Mouse (Mus musculus): ENCODE measurements around the gene Tmed3.
A peak's percentile ranks its signal among the peaks of the same experiment; 100 is the strongest.

Tmed3 gene

DNA sequence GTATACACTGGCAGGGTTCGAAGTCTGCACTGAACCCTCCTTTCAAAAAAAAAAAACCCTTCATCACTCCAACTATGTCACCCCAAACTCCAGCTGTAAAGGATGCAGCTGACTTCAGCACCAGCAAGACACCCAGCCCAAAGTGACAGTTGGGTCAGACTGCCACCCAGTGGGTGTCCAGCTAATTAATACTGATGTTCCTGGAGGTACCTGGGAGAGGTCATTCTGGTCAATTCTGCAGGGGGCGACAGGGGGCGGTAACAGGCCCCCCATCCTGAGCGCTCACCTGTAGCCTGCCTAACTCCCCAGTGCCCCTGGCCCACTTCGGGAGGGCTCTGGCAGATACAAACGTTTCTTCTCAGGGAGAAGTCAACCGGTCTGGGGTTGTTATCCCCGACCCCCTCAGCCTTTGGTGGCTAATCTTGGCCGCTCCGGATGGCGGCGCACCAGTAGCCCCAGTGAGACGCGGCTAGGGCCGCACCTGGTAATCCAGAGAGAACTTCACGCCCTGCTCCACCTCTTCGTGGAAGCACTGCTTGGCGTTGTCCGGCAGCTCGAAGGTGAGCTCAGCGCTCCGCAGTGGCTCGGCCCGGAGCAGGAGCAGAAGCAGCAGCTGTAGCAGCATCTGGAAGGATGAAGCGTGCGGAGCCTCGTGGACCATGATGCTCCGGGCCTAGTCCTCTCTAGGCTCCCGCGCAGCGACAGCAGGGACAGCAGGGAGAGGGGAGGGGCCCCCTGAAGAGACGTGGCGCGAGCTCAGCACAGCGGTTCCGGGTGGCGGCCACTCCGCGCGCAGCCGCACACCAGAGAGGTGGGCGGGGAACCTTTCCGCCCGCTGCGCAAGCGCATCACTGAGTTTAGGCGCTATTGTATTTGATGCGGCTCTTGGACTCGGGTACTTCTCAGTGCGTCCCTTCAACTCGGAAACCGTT, at the start of gene Tmed3:
Gene Tmed3 (minus strand): TSS at position 804 of the 932 bp plus-strand sequence.
- DNase-seq (ENCODE audit: extremely low spot score), result peak; percentile 87

DNA sequence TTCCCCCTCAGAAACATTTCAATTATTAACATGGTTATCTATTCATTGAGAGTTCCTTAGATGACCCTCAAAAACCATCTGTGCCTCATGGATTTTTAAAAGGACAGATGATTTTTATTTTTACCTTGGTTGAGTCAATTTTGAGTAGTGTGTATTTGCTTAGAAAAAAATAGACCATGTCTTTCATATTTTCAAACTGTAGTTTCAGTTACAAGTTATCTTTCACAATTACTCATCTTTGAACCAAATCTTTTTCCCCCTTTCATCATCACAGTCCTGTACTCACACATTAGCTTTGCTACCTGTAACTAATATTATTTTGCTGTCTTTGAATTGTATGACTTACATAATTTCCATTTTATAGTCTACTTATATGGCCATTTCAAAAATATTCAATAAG, 35.2 kb upstream of the Tmed3 start:
- no peak for DNase-seq (ENCODE audit: extremely low spot score)

DNA sequence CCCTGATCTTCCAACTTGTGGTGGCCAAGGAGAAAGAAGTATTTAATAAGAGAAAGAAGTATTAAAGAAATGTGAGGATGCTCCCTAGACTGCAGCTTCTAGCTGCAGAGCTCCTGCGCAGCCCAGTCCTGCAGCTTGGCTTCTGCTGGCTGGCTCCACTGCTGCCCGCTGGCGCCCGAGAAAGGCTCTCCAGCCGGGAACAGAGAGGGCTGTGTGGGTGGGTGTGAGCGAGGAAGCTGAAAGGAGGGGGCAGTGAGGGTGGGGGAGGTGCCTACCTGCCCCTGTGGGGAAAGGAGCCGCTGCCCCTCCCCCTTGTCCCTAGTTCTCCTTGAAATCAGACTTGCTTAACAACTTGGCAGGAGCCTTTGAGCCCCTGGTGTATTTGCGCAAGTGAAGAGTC, 33.4 kb upstream of the Tmed3 start, which contains the start of gene Ankrd34c:
Gene Ankrd34c (minus strand): TSS at position 181 of the 400 bp plus-strand sequence.
- DNase-seq (ENCODE audit: extremely low spot score), result no peak

- DNase-seq (ENCODE audit: extremely low spot score), result no peak
Measured at GRCm38 (mm10) chr9:89737888-89738287, 33.0 kb upstream of the Tmed3 start.

DNA sequence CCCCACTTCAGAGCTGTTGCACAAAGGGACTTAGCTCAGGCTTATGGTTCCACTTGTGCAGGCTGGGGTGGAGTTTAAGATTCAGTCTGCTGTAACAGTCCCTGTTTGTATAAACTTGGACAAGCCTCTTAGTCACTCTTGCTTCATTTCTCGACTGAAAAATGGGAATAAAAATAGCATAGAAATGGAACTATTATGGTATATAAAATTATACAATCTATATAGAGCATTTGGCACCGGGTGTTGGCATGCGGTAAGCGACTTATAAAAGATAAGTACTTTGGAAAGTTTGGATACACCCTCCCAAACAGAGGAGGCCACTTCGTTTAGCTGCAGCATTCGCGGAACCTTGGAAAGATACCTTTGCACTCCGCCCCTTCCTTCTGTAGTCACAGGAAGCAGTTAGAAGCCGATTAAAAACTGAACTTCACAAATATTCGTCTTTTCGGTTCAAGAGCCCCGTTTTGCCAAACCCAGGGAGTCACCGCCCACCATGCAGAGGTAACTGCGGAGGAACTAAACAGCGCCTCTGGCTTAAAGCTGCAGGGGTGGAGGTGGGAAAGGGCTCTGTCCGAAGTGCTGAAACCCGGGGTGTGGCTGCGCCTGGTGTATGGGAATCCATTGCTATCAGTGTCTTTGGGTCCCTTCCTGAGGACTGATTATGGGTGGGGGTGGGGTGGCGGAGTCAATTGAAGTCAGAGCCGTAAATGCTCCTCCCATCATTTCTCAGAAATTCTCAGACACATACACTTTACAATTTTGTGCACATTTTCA, 32.3 kb upstream of the Tmed3 start:
- DNase-seq (ENCODE audit: extremely low spot score), result peak; percentile 71

GRCm38 (mm10) chr9:89706906-89707305, 2.0 kb upstream of the Tmed3 start:
- peak; percentile 36 for DNase-seq (ENCODE audit: extremely low spot score)

- no peak for DNase-seq (ENCODE audit: extremely low spot score)
Measured at GRCm38 (mm10) chr9:89705197-89705533, 297 bp upstream of the Tmed3 start.

DNA sequence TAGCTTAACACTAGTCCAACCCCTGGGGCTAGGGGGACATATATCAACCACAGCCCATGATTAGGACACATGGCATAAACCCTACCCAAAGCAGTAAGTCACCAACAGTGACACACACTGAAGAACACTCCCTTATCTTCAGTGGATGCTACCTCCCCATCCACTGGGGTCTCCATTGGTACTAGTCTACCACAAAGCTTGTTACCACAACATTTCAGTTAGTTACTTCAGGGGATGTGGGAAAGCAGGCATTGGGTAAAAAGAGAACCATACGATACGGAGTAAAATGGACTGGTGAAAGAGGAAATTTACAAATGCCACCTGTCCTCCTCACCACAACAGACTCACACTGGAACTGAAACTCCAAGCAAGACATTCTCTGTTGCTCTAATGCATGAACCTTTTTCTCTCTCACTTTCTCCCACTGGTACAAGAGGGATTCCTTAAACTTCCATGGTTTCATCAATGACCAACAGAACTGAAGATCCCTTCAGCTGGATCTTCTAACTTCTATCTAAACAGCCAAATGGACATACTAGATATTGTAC, 3.9 kb downstream of the Tmed3 start:
- DNase-seq (ENCODE audit: extremely low spot score), result no peak

DNA sequence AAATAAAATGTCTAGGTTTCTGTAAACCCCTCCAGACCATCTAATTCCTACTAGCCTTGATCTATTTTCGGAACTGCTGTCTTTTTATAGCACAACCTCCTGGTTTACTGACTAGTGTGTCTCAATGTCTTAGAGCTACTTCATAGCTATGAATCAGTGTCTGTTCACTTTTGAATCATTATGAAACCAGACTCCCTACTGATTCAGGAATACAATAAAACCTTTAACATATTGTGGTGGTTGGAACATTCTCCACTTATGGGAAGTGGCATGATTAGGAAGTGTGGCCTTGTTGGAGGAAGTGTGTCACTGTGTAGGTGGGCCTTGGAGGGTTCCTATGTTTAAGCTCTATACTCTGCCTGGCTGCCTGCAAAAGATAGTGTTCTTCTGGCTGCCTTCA, 9.7 kb downstream of the Tmed3 start:
- no peak for DNase-seq (ENCODE audit: extremely low spot score)

DNA sequence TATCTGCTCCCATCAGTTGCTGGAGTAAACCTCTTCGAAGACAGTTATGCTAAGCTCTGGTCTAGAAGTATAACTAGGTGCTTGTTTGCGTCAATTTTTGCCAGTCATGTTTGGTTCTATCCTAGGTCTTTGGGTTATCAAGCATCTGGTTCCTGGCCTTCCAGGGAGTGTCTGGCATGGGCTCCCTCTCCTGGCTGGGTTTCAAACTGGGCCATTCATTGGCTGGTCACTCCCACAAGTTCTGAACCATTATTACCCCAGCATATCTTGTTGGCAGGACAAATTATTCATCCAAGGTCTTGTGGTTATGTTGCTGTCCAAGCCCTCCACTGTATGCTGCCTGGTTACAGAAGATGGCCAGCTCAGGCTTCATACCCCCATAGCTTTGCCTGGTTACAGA, 11.2 kb downstream of the Tmed3 start:
- no peak for DNase-seq (ENCODE audit: extremely low spot score)

GRCm38 (mm10) chr9:89689179-89689578, 15.7 kb downstream of the Tmed3 start:
- DNase-seq (ENCODE audit: extremely low spot score), result no peak

GRCm38 (mm10) chr9:89687503-89688226, 17.2 kb downstream of the Tmed3 start:
- peak; percentile 23 for DNase-seq (ENCODE audit: extremely low spot score)

- DNase-seq (ENCODE audit: extremely low spot score), result no peak
Measured at GRCm38 (mm10) chr9:89686262-89686661, 18.6 kb downstream of the Tmed3 start.

GRCm38 (mm10) chr9:89678974-89679373, 25.9 kb downstream of the Tmed3 start:
- peak; percentile 20 for DNase-seq (ENCODE audit: extremely low spot score)

- peak; percentile 72 for DNase-seq (ENCODE audit: extremely low spot score)
Measured at GRCm38 (mm10) chr9:89674014-89674618, 30.8 kb downstream of the Tmed3 start.

DNA sequence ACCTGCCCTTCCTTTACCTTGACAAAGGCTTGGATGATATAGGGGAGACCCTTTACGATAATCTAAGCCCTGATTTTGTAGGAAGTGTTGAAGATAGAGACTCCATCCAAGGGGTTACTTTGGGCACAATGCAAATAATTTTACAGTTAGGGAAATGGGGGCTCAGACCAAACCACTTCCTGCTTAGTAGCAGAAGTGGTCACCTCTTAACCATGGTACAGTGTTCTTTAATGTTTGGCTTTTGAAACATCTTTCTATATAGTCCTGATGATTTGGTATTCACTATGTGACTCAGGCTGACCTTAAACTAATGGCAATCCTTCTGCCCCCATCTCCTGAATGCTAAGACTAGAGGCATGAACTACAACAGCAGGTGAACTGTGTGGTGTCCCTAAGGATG, 31.5 kb downstream of the Tmed3 start:
- no peak for DNase-seq (ENCODE audit: extremely low spot score)

GRCm38 (mm10) chr9:89669878-89670277, 35.0 kb downstream of the Tmed3 start:
- DNase-seq (ENCODE audit: extremely low spot score), result no peak

GRCm38 (mm10) chr9:89667306-89667942, 37.4 kb downstream of the Tmed3 start:
- DNase-seq (ENCODE audit: extremely low spot score), result no peak

DNA sequence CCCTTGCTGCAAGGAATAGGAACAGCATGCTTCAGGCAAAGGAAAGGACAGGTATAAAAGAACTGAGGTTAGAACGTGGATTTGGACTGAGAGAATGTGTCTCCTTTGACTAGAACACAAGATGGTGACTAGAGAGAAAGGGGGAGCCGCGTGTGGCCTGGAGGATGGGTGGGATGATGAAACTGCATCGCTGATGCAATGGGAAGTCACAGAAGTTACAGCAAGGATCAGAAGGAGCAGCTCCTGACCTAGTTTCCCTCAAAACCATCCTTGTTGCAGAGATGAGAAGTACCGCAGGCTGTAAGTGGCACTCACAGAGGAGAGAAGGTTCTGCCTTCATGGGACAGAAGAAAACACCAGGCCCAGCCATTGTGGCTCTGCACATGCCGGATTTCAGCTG, 54.0 kb downstream of the Tmed3 start:
- no peak for DNase-seq (ENCODE audit: extremely low spot score)

Measured in embryo, embryonic 9.5 days (tissue).